Mouse (Mus musculus) embryonic facial prominence, embryonic 10.5 days (tissue): Measurements from ENCODE around the gene Hist2h3c1. TPM values are rescaled to one million over a fixed set of nuclear protein-coding genes. Genes with fewer than 3 reads are reported as not detected.
"Not testable (repeated sequence)": the region's sequence is repeated elsewhere in the genome, so short reads cannot be mapped to it uniquely, and the experiment has no call there.

ENCODE experiments used
- DNase-seq: peaks from one replicate; pipeline ENCODE4 v3.0.0-alpha.2; 2017; ENCODE audit warnings: low spot score
- H3K27ac ChIP-seq: fragments of 300-500 bp; sonication (generic); replicated peaks from 2 replicates; pipeline ENCODE4 v1.5.1; 2016; ENCODE audit warnings: mild to moderate bottlenecking
- H3K27me3 ChIP-seq: fragments of 300-500 bp; sonication (generic); replicated peaks from 2 replicates; pipeline ENCODE4 v1.6.1; 2016; ENCODE audit warnings: low read depth, mild to moderate bottlenecking; ENCODE audit not compliant: poor library complexity, severe bottlenecking
- H3K36me3 ChIP-seq: fragments of 300-500 bp; sonication (generic); replicated peaks from 2 replicates; pipeline ENCODE4 v1.6.1; 2016; ENCODE audit warnings: mild to moderate bottlenecking, moderate library complexity
- H3K4me1 ChIP-seq: fragments of 300-500 bp; sonication (generic); 2 replicates; pipeline ENCODE4 v1.6.1; 2016
- H3K4me3 ChIP-seq: fragments of 300-500 bp; sonication (generic); 2 replicates; pipeline ENCODE4 v1.5.1; 2016; ENCODE audit warnings: mild to moderate bottlenecking, moderate library complexity
- H3K9me3 ChIP-seq: fragments of 300-500 bp; sonication (generic); 2 replicates; pipeline ENCODE4 v1.6.1; 2016; ENCODE audit warnings: mild to moderate bottlenecking
- WGBS: fragments of 180-500 bp; shearing (Covaris S2); methylation state at CpG from one replicate; pipeline ENCODE4 v1.1.7; 2016; 5-methylcytosine and 5-hydroxymethylcytosine counted together
- polyA plus RNA-seq: library from polyadenylated mRNA; unstranded; fragments of >200 nt; fragmentation: Nextera tagmentation; extraction: Ambion mirVana; gene quantifications from 2 replicates; pipeline ENCODE4 v1.2.1, GENCODE M21; 2016

Hist2h3c1 gene
- polyA plus RNA-seq, 1 experiment from 2014 or later, result 0.81 TPM

DNA sequence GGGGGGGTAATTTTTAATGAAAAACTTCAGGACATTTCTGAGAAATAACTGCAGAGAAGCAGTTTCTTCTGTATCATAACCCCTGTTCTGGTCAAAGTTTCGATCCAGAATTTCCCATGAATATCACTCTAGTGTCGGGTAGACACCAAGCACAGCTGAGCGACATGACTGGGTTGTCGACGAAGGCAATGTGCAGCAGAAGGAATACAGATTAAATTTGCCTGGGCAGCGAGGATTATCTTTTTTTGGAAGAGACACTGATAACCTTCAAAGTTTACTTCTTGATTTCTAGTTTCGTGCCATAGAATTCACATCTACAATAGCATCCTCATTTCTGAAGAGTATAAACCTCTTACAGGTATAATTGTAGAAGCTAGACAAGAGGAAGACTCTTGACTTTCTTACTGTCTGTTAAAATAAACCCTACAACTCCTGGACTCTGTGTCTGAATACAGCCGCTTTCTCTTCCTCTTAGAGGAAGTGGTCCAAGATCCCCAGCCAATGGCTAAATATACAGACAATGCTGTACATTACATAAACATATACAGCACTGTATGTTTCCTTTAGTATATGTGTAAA, 19.7 kb downstream of the Hist2h3c1 start:
- WGBS, result 89% methylated on average over 8 of the region's 8 CpGs
- Histone ChIP-seq H3K36me3 (no peaks in the 10 kb centered on the region), H3K27ac (peak overlapping the region; percentile 93), H3K27me3 (no peaks in the 10 kb centered on the region), H3K4me1 (peaks cover 49% of the 10 kb centered on the region), H3K9me3 (no peaks in the 10 kb centered on the region), H3K4me3 (no peak overlapping the region)
- DNase-seq, result no peak

- H3K27ac ChIP-seq, result peak overlapping the region; percentile 93
- DNase-seq, result no peak
- H3K9me3 ChIP-seq, result no peaks in the 10 kb centered on the region
- H3K27me3 ChIP-seq, result no peaks in the 10 kb centered on the region
- peak overlapping the region; percentile 56; the same call in 1 of the 2 replicates for H3K4me3 ChIP-seq
- no peaks in the 10 kb centered on the region for H3K36me3 ChIP-seq
- WGBS, result 79% methylated on average over 4 of the region's 4 CpGs
- H3K4me1 ChIP-seq, result peaks cover 36% of the 10 kb centered on the region
Measured at GRCm38 (mm10) chr3:96267541-96267940, 21.1 kb downstream of the Hist2h3c1 start.

- Histone ChIP-seq H3K27me3 (no peaks in the 10 kb centered on the region), H3K9me3 (no peaks in the 10 kb centered on the region), H3K4me3 (peak within 1 kb of the TSS; percentile 68), H3K36me3 (no peaks in the 10 kb centered on the region), H3K4me1 (peaks cover 35% of the 10 kb centered on the region), H3K27ac (peak within 1 kb of the TSS; percentile 95)
- 26% methylated on average over 30 of the region's 30 CpGs for WGBS
- peak; percentile 83 for DNase-seq
Measured at GRCm38 (mm10) chr3:96268051-96268775, 21.7 kb downstream of the Hist2h3c1 start, which contains the start of gene Hist2h3b. Hist2h3b (plus strand) TSS chr3:96268654.

DNA sequence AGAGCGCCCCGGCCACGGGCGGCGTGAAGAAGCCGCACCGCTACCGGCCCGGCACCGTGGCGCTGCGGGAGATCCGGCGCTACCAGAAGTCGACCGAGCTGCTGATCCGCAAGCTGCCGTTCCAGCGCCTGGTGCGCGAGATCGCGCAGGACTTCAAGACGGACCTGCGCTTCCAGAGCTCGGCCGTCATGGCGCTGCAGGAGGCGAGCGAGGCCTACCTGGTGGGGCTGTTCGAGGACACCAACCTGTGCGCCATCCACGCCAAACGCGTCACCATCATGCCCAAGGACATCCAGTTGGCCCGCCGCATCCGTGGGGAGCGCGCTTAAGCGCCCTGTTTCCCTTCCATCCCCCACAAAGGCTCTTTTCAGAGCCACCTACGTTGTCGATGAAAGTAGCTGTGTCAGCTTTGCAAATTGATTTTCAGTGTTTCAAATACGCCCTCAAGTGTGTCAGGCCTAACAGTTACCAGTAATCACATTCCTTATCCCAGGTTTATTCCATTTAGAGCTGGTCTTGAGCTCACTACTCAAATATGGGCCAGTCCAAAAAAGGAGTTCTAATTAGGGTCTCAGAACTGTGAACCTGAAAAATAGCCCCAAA, 22.4 kb downstream of the Hist2h3c1 start:
- peaks cover 31% of the 10 kb centered on the region for H3K4me1 ChIP-seq
- peak overlapping the region; percentile 68 for H3K4me3 ChIP-seq
- H3K9me3 ChIP-seq, H3K27me3 ChIP-seq, H3K36me3 ChIP-seq: not testable (repeated sequence)
- peak; percentile 53 for DNase-seq
- WGBS, result under 1% methylated on average over 11 of the region's 44 CpGs
- H3K27ac ChIP-seq, result peak overlapping the region; percentile 95

GRCm38 (mm10) chr3:96269511-96270474, 23.3 kb downstream of the Hist2h3c1 start, which contains the start of gene Hist2h2bb:
Hist2h2bb (plus strand) TSS chr3:96269752.
- Histone ChIP-seq H3K4me1 (peaks cover 22% of the 10 kb centered on the region), H3K9me3 (no peaks in the 10 kb centered on the region), H3K36me3 (no peaks in the 10 kb centered on the region), H3K27me3 (no peaks in the 10 kb centered on the region), H3K4me3 (peak within 1 kb of the TSS; percentile 68), H3K27ac (peak within 1 kb of the TSS; percentile 95)
- WGBS, result under 1% methylated on average over 45 of the region's 45 CpGs
- DNase-seq, result peak; percentile 91

DNA sequence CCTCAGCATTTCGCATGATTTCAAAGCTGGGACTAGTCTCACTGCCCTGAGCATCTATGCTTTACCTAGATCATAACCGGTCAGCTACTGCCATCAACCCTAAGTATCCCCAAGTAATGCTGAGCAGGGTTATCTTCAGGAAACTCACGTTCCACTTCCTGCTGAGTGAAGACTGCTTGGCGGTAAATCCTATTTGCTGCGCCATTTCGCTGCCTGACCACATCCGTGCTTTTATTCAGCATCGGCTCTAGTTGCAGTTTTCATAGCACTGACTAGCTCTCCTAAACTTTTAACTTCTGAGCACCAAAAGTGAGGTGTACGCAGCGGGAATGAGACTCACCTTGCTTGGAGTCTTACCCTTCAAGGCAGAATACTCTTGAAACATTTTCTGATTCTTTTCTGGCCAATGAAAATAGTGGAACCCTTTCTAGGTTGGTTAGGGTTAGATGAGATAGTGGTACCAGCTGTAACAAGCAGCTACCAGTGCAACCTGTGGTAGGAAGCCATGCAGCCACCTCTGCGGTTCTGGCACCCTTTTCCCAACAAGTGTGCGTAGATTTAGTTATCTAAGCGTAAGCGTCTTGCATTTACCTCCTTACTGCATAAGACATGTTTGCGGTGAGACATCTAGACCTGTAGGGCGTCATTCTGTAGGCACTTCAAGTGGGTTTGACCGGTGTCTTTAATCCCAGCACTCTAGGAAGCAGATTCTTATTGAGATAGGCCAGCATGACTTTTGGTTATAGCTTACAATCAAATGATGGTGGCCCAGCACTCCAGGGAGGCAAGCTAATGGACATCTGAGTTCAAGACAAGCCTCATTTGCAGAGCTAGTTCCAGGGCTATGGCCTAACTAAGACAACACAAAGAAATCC, 27.3 kb downstream of the Hist2h3c1 start:
- WGBS, result 89% methylated on average over 17 of the region's 17 CpGs
- no peak for DNase-seq
- Histone ChIP-seq H3K4me1 (peaks cover 17% of the 10 kb centered on the region), H3K27me3 (peaks cover 4% of the 10 kb centered on the region; the same call in 1 of the 2 replicates), H3K36me3 (no peaks in the 10 kb centered on the region), H3K4me3 (no peak overlapping the region), H3K27ac (no peak overlapping the region), H3K9me3 (no peaks in the 10 kb centered on the region)

DNA sequence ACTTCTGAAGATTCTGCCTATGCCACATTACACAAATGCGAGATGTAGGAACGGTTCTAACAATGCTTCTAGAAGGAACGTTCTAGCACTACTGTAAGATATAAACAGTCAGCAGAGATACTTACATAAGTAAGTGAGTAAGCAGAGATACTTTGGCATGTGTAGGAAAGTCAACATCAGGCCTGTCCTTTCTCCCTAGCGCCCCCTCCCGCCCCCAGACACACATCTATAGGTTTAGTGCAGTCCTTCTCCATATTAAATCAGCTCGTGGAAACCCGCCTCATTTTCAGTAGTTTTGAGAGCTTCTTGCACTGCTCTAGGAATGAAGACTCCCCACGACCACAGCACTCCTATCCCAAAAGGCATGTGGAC, 30.9 kb downstream of the Hist2h3c1 start:
- Histone ChIP-seq H3K27ac (peak overlapping the region; percentile 89), H3K9me3 (no peaks in the 10 kb centered on the region), H3K27me3 (peaks cover 22% of the 10 kb centered on the region), H3K4me3 (peak overlapping the region; percentile 66), H3K36me3 (no peaks in the 10 kb centered on the region), H3K4me1 (peaks cover 17% of the 10 kb centered on the region)
- peak; percentile 71 for DNase-seq
- 15% methylated on average over 8 of the region's 8 CpGs for WGBS

DNA sequence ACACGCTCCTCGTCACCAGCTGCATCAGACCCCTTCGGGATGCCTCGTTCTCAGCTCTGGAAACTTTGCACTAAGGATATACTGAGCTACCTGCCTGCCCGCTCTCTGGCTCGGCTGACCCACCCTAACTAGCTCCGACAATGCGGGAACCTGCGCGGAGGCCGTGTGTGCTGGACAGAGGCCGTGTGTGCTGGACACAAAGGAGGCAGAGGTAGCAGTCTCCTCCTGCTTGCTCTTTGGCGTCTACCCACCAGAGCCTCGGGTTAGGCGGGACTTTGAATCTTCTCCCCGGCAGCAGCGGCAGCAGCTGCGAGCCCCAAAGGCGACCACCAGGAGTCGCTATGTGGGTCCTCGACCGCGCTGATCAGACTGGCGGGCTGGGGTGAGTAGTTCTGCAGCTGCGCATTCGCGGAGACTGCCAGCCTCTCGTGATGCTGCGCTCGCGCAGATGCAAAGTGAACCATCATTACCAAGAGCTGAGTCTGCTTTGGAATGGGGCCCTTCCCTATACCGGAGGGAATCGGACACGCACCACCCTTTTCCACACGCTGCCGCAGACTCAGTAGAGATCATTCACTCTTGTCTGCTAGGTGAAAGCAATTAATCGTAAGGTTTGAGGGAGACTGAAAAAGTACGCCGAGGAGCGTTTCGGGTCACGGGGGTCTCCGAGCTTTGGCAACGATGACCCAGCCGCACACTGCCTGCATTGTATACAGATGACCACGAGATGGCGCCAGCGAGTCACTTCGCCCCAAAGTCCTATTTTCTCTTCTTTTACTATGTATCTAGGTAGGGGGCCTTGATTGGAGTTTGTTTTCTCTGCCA, 31.5 kb downstream of the Hist2h3c1 start:
- H3K27me3 ChIP-seq, result peaks cover 28% of the 10 kb centered on the region
- no peaks in the 10 kb centered on the region for H3K36me3 ChIP-seq
- peaks cover 17% of the 10 kb centered on the region for H3K4me1 ChIP-seq
- DNase-seq, result peak; percentile 96
- WGBS, result under 1% methylated on average over 49 of the region's 49 CpGs
- H3K4me3 ChIP-seq, result peak overlapping the region; percentile 66
- H3K9me3 ChIP-seq, result no peaks in the 10 kb centered on the region
- peak overlapping the region; percentile 89 for H3K27ac ChIP-seq

DNA sequence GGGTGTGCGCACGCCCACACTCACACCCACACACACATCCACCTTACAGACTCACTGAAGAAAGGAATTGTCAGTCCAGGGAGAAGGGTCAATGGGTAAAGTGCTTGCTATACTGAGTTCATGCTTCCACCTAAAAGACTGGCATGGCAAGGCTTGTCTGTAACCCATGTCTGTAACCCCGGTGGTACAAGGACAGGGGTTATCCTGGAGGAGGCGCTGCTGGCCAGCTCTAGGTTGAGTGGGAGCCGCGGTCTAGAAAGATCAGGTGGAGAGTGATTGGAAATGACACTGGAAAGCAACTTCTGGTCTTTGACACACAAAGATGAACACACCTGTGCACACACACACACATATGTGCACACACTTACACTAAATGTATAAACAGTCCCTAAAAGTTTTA, 34.2 kb downstream of the Hist2h3c1 start:
- H3K4me3 ChIP-seq, result no peak overlapping the region
- no peaks in the 10 kb centered on the region for H3K36me3 ChIP-seq
- peaks cover 53% of the 10 kb centered on the region for H3K27me3 ChIP-seq
- WGBS, result 48% methylated on average over 6 of the region's 6 CpGs
- no peak for DNase-seq
- no peak overlapping the region for H3K27ac ChIP-seq
- H3K9me3 ChIP-seq, result no peaks in the 10 kb centered on the region
- peaks cover 31% of the 10 kb centered on the region for H3K4me1 ChIP-seq

DNA sequence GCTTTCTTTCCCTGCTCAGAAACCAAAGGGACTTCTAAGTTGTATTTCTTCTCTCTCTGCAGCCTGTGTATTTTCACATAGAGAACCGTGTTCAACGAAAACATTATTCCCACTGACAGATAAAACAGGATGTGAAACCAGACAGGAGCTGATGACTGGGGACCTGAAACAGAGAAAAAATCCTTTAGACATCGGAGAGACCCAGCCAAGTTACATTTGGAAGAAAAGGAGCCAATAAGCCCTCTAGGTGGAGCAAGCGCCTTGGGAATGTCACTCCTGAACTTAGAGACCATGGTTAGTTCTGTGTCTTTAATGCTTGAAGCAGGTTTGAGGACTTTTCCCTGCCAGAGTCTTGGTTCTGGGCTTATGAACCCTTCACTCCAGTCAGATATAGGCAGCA, 38.0 kb downstream of the Hist2h3c1 start:
- Histone ChIP-seq H3K27me3 (peaks cover 55% of the 10 kb centered on the region), H3K4me1 (peaks cover 17% of the 10 kb centered on the region), H3K4me3 (0 out of 2 replicates have a peak overlapping the region, but pooled peaks have one; percentile 19), H3K9me3 (no peaks in the 10 kb centered on the region), H3K27ac (no peak overlapping the region), H3K36me3 (no peaks in the 10 kb centered on the region)
- peak; percentile 53 for DNase-seq
- WGBS, result 15% methylated on average over 4 of the region's 4 CpGs

DNA sequence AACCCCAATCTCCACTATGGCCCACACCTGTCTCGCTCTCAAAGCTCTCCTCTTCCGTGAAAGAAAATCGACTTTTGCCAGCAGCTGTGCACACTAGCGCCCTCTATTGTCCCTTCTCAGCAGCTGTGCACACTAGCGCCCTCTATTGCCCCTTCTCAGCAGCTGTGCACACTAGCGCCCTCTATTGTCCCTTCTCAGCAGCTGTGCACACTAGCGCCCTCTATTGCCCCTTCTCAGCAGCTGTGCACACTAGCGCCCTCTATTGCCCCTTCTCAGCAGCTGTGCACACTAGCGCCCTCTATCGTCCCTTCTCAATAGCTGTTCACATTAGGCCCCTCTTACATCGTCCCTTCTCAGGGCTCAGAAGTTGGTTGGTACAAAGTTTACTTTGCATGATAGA, 40.8 kb downstream of the Hist2h3c1 start:
- DNase-seq, H3K27ac ChIP-seq, H3K36me3 ChIP-seq, H3K4me3 ChIP-seq, H3K9me3 ChIP-seq: not testable (repeated sequence)
- peaks cover 37% of the 10 kb centered on the region for H3K27me3 ChIP-seq
- H3K4me1 ChIP-seq, result peaks cover 17% of the 10 kb centered on the region
- WGBS, result 88% methylated on average over 11 of the region's 11 CpGs
